Mouse (Mus musculus): ENCODE measurements at regions not wholly inside any gene's neighbourhood (a gene's known extent, or its start where the extent isn't known, plus 50 kb on each side); places are given as distances from the start of the nearest gene placed in this dataset.

DNA sequence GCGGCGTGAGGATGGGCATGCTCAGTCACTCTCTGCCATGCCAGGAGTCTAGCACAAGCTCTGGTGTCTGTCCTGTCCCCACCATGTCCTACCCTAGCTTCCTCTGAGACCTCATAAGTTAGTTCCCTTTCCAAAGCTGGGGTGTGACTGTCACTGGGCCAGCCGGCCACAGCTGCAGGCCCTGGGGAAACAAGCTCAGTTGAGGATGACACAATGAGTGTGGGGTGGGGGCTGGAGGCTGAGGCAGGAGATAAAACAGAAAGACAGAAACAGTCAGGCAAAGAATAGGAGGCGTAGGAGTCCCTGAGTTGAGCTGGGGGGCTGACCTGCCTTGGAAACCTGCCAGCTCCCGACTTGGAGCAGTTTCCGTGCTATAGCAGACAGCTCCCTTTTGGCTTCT, 80.9 kb upstream of the Teddm2 start:
- TF ChIP-seq POLR2A (IDR thresholded peaks at IDR 0.05; ENCODE audit: borderline replicate concordance, insufficient read depth, low read length), result no peak
- TF ChIP-seq CTCF (IDR thresholded peaks at IDR 0.05; ENCODE audit: borderline replicate concordance, insufficient read depth, low read depth, low read length), result no peak
